Mouse (Mus musculus) midbrain, embryonic 14.5 days (tissue): ENCODE data around the gene Gm20388. TPM values are rescaled to one million over a fixed set of nuclear protein-coding genes. Genes with fewer than 3 reads are reported as not detected.
A peak's percentile ranks its signal among the peaks of the same experiment; 100 is the strongest.

Source experiments
- ATAC-seq: fragments of 200-750 bp; cut with Nextera tagmentation; 2 replicates; pipeline ENCODE4 v1.8.0; 2017; ENCODE audit warnings: moderate number of reproducible peaks, moderate library complexity; ENCODE audit not compliant: low FRiP score, low TSS enrichment
- DNase-seq: peaks from one replicate; pipeline ENCODE4 v3.0.0-alpha.2; 2015
- H3K27ac ChIP-seq: fragments of 300-500 bp; sonication (generic); replicated peaks from 2 replicates; pipeline ENCODE4 v1.5.1; 2014; ENCODE audit warnings: mild to moderate bottlenecking, low read depth, low read length, moderate library complexity
- H3K27me3 ChIP-seq: fragments of 300-500 bp; sonication (generic); 2 replicates; pipeline ENCODE4 v1.6.1; 2014; ENCODE audit warnings: low read length, control low read depth, mixed read lengths; ENCODE audit not compliant: control insufficient read depth, insufficient read depth
- H3K36me3 ChIP-seq: fragments of 300-500 bp; sonication (generic); 2 replicates; pipeline ENCODE4 v1.6.1; 2014; ENCODE audit warnings: low read length, control low read depth; ENCODE audit not compliant: control insufficient read depth, insufficient read depth
- H3K4me1 ChIP-seq: fragments of 300-500 bp; sonication (generic); 2 replicates; pipeline ENCODE4 v1.6.1; 2014; ENCODE audit warnings: mild to moderate bottlenecking, antibody characterized with exemption, low read length, control low read depth; ENCODE audit not compliant: control insufficient read depth, insufficient read depth
- H3K4me2 ChIP-seq: fragments of 300-500 bp; sonication (generic); 2 replicates; pipeline ENCODE4 v1.6.1; 2014; ENCODE audit warnings: mild to moderate bottlenecking, low read length, moderate library complexity
- H3K4me3 ChIP-seq: fragments of 300-500 bp; sonication (generic); replicated peaks from 2 replicates; pipeline ENCODE4 v1.5.1; 2014; ENCODE audit warnings: low read depth, low read length
- H3K9ac ChIP-seq: fragments of 300-500 bp; sonication (generic); replicated peaks from 2 replicates; pipeline ENCODE4 v1.6.1; 2014; ENCODE audit warnings: mild to moderate bottlenecking, low read length, moderate library complexity
- H3K9me3 ChIP-seq: fragments of 300-500 bp; sonication (generic); 2 replicates; pipeline ENCODE4 v1.6.1; 2016; ENCODE audit warnings: low read length, control low read depth, mixed read lengths; ENCODE audit not compliant: control insufficient read depth
- WGBS: fragments of 180-500 bp; shearing (Covaris S2); extraction: QIAGEN DNeasy Blood & Tissue Kit; methylation state at CpG from one replicate; pipeline ENCODE4 v1.1.7; 2014; 5-methylcytosine and 5-hydroxymethylcytosine counted together
- polyA plus RNA-seq: library from polyadenylated mRNA; unstranded; fragments of >200 nt; fragmentation: Nextera tagmentation; extraction: Ambion mirVana; gene quantifications from 2 replicates; pipeline ENCODE4 v1.2.1, GENCODE M21; 2014

Gm20388 gene
- polyA plus RNA-seq, 1 experiment from 2014 or later = 4.1 TPM

DNA sequence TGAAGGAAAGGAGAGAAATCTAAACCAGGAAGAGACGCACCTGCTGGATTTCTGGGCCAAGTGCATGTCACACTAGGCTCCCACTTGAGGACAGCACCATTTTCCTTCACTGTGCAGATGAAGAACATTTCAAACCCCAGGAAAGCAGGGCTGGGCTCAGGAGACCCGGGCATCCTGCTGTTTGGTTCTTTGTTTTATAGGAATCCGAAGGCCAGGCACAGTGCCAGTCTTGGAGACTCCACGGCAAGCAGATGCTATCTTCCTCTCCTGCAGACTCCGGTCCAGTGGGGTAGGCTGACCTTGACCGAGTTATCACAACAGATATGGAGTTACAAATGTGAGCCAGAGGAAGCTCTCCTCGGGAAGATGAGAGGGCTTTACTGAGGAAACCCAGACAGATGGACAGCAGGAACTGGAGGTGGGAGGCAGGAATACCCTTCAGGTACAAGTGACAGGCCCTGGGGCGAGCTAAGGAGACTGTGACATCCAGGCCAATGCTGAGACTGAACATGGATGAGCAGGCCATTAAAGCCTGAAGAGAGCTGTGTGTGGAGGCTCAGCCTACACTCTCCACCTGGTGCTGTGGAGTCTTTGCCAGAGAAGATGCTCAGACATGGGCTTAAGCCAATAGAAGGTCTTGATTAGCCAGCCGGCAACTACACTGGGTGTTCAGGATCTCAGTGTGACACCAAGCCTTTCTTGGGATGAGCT is 4231.2 kb downstream of the Gm20388 start:
- H3K4me2 ChIP-seq = no peak overlapping the region
- DNase-seq (peak; percentile 56), ATAC-seq (no peak)
- no peaks in the 10 kb centered on the region for H3K9me3 ChIP-seq
- H3K27me3 ChIP-seq = no peaks in the 10 kb centered on the region
- no peak overlapping the region for H3K4me3 ChIP-seq
- no peak overlapping the region for H3K9ac ChIP-seq
- WGBS = 65% methylated on average over 9 of the region's 9 CpGs
- H3K27ac ChIP-seq = peak overlapping the region; percentile 78; the same call in 1 of the 2 replicates
- no peaks in the 10 kb centered on the region for H3K36me3 ChIP-seq
- peaks cover 31% of the 10 kb centered on the region for H3K4me1 ChIP-seq

DNA sequence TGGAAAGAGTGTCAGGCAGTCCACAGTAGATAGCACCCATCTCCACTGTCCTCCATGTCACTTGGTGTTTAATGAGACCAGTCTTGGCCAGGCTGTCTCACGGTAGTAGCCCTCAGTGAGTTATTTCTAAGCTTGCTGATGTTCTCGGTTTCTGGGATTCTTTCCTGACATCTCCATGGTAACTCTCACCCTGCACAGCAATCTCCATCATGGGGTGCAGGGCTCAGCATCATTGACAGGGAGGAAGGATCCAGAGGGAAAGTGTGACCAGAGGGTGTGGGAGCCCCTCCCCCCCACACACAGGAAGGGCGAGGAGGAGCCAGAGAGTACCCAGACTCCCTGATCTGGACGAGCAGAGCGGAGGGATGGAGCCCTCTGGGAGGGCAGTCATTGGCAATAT is 4232.4 kb downstream of the Gm20388 start:
- Histone ChIP-seq H3K9ac (no peak overlapping the region), H3K27me3 (no peaks in the 10 kb centered on the region), H3K27ac (no peak overlapping the region), H3K4me1 (peaks cover 31% of the 10 kb centered on the region), H3K4me3 (no peak overlapping the region), H3K4me2 (no peak overlapping the region), H3K9me3 (no peaks in the 10 kb centered on the region), H3K36me3 (no peaks in the 10 kb centered on the region)
- ATAC-seq (no peak), DNase-seq (no peak)
- WGBS = 47% methylated on average over 5 of the region's 5 CpGs

DNA sequence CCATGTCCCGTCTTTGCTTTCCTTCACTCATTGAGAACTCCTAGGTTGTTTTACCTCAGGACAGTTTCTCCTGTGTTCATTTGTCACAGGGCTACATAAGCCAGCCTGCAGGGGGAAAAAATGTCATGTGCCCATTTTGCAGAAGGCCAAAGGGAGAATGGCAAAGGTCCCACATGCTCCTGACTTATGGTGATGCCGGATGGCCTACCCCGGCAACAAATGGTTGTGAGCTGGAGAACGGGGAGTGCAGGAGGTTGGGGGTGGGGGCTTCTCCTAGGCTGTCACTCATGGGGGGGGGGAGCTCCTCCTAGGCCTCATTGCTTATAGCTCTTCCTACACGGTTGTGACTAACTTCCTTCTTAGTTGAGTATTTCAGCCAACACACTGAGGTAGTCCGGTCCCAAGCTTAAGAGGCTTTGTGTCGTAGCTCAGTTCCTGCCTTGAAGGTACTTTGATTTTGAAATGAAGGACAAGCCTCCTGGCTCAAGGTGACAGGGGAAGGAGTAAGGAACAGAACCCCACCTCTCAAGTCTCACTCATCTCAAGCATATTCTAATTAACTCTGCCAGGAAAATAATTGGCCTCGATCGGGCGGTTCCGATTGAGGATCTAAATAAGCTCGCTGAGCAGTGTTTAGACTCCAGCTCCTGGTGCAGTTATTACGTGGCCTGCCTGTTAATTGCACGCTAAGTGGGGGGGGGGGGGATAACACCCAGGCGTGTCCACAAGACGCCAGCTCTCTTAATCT is 4233.4 kb downstream of the Gm20388 start:
- ATAC-seq (no peak), DNase-seq (peak; percentile 33)
- no peak overlapping the region for H3K9ac ChIP-seq
- H3K27ac ChIP-seq = no peak overlapping the region
- no peaks in the 10 kb centered on the region for H3K36me3 ChIP-seq
- H3K27me3 ChIP-seq = no peaks in the 10 kb centered on the region
- H3K9me3 ChIP-seq = no peaks in the 10 kb centered on the region
- 71% methylated on average over 16 of the region's 16 CpGs for WGBS
- no peak overlapping the region for H3K4me3 ChIP-seq
- H3K4me2 ChIP-seq = no peak overlapping the region
- H3K4me1 ChIP-seq = peaks cover 31% of the 10 kb centered on the region

DNA sequence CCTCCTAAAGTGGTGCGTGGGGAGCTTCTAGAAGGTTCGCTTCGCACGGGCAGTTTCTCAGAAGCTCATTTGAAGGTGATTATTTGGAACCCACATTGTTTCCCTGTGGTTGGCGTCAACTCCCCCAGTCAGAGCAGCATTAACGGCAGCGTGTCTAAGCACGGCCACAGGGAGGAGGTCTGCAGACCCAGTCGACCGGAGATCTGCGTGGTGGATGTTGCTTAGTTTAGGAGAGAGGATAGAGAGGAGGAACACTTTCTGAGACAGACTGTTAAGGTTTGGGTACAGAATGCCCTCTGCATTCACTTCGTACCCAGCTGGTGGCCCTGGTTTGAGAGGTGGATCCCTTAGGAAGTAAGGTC is 4234.0 kb downstream of the Gm20388 start:
- Histone ChIP-seq H3K36me3 (no peaks in the 10 kb centered on the region), H3K4me3 (no peak overlapping the region), H3K4me1 (peaks cover 31% of the 10 kb centered on the region), H3K9ac (no peak overlapping the region), H3K4me2 (no peak overlapping the region), H3K27me3 (no peaks in the 10 kb centered on the region), H3K27ac (0 out of 2 replicates have a peak overlapping the region, but pooled peaks have one; percentile 26), H3K9me3 (no peaks in the 10 kb centered on the region)
- DNase-seq (no peak), ATAC-seq (no peak)
- WGBS = 70% methylated on average over 12 of the region's 12 CpGs

DNA sequence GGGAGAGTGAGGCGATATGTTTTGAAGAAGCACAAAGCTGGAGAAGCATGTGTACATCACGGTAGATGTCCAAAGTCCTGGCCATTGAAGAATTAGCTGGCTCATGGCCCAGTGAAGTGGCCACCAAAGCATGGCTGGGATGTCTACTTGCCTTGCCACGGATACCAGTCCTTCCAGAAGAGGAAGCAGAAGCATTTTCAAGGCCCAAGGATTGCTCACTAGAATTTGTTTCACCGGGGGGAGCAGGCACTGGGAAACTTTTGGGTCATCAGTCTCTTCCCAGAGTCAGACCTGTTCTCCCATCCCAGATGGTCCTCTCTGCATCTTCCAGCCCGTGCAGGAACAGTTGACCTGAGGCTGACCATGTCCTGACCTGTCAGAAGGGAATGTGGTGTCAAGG is 4235.6 kb downstream of the Gm20388 start:
- no peak overlapping the region for H3K4me3 ChIP-seq
- H3K9me3 ChIP-seq = no peaks in the 10 kb centered on the region
- H3K36me3 ChIP-seq = no peaks in the 10 kb centered on the region
- no peak overlapping the region for H3K27ac ChIP-seq
- ATAC-seq (no peak), DNase-seq (no peak)
- H3K4me2 ChIP-seq = no peak overlapping the region
- peaks cover 16% of the 10 kb centered on the region for H3K4me1 ChIP-seq
- no peak overlapping the region for H3K9ac ChIP-seq
- 88% methylated on average over 5 of the region's 5 CpGs for WGBS
- H3K27me3 ChIP-seq = no peaks in the 10 kb centered on the region

DNA sequence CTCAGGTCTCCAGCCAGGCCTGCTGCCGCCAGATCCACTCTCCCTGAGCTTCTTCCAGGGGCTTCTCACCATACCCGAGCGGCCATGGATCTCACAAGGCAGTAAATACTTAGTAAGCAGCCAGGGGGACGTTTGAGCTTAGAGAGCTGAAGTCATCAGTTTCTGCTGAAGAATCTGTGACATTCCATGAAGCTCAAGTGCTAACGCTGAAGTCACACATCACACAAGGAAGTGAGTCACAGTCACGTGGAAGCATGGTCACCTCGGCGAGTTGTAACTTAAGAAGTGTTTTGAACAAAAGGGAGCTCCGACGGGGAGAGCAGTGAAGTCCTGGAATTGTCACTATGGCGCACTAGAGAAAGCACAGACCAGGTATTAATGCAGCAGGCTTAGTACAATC is 4239.4 kb downstream of the Gm20388 start:
- DNase-seq (no peak), ATAC-seq (no peak)
- Histone ChIP-seq H3K9me3 (no peaks in the 10 kb centered on the region), H3K4me3 (no peak overlapping the region), H3K4me1 (no peaks in the 10 kb centered on the region), H3K9ac (no peak overlapping the region), H3K4me2 (no peak overlapping the region), H3K27me3 (no peaks in the 10 kb centered on the region), H3K36me3 (no peaks in the 10 kb centered on the region), H3K27ac (no peak overlapping the region)
- WGBS = 85% methylated on average over 11 of the region's 11 CpGs

DNA sequence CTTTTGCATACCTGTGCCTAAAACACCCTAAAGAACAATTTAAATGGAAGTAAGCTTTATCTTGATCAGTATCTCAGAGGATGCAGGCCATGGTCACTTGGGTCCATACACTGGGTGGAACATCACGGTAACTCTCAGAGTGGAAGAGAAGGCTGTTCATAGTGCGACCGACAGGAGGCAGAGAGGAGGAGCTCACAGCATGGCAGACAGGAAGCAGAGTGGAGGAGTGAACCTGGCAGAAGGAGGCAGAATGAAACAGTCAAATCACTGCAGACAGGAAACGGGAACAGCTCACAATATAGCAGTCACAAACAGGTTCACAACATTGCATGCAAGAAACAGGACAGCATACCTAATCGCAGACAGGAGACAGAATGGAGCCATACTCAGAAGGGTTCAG is 4239.9 kb downstream of the Gm20388 start:
- Histone ChIP-seq H3K4me2 (no peak overlapping the region), H3K27me3 (no peaks in the 10 kb centered on the region), H3K36me3 (no peaks in the 10 kb centered on the region), H3K27ac (no peak overlapping the region), H3K9ac (no peak overlapping the region), H3K4me1 (no peaks in the 10 kb centered on the region), H3K9me3 (no peaks in the 10 kb centered on the region), H3K4me3 (no peak overlapping the region)
- 86% methylated on average over 5 of the region's 5 CpGs for WGBS
- no peak for DNase-seq
- no peak for ATAC-seq

DNA sequence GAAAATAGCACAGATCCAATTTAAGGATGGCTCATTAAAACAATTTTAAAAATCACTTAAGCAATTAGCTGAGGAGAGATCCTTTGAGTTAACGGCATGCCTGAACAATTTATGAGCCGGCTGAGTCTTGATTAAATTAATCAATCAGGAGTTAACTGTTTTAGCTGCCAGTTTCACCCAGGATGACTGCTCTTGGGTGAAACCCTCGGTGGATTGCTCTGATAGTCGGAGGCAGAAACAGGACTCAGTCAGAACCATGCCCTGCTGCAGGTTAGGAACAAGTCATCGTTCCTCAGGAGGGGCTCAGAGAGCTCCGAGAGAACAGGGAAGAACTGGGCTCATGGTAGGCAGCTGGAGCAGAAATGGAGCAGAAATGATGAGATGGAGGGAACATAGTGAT is 4241.2 kb downstream of the Gm20388 start:
- 92% methylated on average over 6 of the region's 6 CpGs for WGBS
- DNase-seq (no peak), ATAC-seq (no peak)
- Histone ChIP-seq H3K4me2 (no peak overlapping the region), H3K27ac (no peak overlapping the region), H3K9me3 (no peaks in the 10 kb centered on the region), H3K4me1 (no peaks in the 10 kb centered on the region), H3K9ac (no peak overlapping the region), H3K4me3 (no peak overlapping the region), H3K36me3 (no peaks in the 10 kb centered on the region), H3K27me3 (no peaks in the 10 kb centered on the region)

DNA sequence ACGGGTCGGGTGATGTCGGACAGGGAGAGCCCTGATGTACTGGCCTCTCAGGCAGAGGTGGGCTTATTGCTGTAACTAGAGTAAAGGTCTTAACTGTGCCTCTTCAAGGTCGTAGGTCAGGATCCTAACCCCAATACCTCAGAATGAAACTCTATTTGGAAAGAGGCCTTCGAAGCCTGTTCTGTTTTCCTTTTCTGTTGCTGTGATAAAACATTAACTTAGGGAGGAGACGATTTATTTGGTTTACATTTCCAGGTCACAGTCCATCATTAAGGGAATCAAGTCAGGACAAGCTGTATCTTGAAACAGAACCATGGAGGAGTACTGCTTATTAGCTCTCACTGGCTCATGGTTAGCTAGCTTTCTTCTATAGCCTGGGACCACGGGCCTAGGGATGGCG is 4242.1 kb downstream of the Gm20388 start:
- H3K27me3 ChIP-seq = no peaks in the 10 kb centered on the region
- H3K36me3 ChIP-seq = no peaks in the 10 kb centered on the region
- H3K9me3 ChIP-seq = no peaks in the 10 kb centered on the region
- H3K4me1 ChIP-seq = no peaks in the 10 kb centered on the region
- WGBS = 93% methylated on average over 8 of the region's 8 CpGs
- no peak overlapping the region for H3K4me3 ChIP-seq
- no peak overlapping the region for H3K27ac ChIP-seq
- no peak overlapping the region for H3K4me2 ChIP-seq
- H3K9ac ChIP-seq = no peak overlapping the region
- ATAC-seq = no peak
- DNase-seq = no peak
